Mouse (Mus musculus): Measurements from ENCODE around the gene Gm20479. TPM values are rescaled to one million over a fixed set of nuclear protein-coding genes. Genes with fewer than 3 reads are reported as not detected.

Gm20479 gene
- total RNA-seq, 4 experiments from 2014 or later, result not detected

GRCm38 (mm10) chr7:27367976-27368375, 10.8 kb upstream of the Gm20479 start:
- no peak for DNase-seq (ENCODE audit: low spot score)

GRCm38 (mm10) chr7:27366082-27366844, 9.0 kb upstream of the Gm20479 start:
- no peak for DNase-seq (ENCODE audit: low spot score)

DNA sequence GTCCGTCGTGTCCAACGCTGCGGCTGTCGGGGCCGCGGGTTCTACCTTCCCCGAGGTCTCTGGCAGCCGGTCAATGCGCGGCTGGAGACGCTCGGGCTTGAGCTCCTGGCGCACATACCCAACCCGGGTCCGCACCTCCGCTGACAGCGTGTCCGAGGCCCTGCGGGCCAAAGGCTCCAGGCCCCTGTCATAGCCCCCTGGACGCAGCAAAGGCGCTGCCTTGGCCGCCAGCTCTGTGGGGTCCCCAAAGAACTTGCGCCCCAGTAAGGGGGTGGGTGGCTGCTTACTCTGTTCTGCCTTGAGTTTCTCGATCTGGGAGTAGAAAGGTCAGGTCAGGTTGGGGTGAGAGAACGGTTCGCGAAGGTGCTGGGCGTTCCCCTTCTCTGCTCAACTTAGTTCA, 7.2 kb upstream of the Gm20479 start:
- DNase-seq (ENCODE audit: low spot score), result no peak

DNA sequence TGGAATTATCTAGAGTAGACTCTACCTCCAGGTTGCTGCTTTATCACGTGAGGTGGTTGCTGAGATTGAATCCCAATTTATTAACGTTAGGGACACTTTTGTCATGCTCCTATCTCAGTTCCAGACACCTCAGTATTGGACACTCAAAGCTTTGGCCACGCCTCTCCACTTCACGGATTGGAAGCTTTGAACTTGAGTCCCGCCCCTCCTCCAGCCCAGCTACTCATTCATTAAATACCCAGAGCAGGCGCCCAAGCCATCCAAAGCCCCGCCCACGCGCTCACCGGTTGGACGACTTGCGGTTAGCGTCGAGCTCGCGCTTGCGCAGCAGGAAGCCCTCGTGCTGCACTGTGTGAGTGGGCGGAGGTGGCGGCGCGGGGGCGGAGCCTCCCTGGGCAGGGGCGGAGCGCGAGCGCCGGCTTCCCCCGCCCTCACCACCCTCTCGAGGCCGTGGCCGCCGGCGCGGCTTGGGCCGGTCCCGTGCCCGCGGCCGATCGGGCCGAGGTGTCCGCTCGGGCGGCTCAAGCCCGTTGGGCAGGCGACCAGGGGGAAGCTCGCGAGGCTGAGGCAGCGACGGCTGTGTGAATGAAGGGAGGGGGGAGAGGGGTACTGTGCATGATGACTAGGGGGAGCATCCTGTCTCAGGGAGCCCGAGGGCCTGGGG, 4.2 kb upstream of the Gm20479 start:
- peak; percentile 98 for DNase-seq (ENCODE audit: low spot score)

DNA sequence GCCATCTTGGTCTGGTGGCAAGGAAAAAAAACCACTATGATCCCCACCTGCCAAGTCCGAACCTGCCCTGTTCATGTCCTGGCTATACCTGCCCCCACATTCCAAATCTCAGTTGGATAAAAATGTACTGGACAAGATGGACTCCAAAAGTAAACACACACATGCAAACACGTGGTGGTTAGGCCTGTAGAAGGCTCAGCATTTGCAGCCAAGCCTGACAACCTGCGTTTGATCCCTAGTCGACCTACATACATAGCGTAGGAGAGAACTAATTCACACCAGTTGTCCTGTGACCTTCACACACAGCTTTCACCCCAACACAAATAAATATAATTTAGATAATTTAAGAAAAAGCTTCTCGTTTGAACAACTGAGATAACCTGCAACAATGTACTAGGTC, 3.5 kb upstream of the Gm20479 start:
- no peak for DNase-seq (ENCODE audit: low spot score)

DNA sequence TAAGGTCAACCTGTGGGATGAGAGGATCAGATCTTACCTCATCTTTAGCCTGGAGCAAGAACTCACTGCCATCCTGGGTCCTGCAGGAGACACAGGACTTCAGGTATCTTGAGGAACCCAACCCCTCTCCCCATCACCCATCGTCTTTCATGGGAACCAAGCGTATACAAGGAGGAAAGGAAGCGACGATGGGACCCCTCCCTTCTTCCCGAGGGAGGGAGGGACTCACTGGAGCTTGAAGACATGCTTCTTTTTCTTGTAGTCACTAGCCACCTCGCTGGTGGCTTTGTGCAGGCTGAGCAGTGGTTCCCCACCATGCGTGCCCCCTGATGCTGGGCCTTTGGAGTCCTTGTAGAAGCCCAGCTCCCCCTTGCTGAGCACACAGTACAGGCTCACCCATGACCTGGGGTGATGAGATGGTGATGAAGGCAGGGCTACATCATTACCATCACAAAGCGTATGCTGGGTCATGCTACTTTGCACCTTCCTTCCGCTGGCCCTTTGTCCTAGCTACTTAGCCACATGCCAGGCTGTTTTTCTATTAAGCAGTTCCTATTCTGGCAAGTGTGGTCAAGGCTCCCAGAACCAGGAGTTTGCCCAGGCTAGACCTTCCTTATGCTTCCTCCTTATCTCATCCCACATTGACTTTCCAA, 2.6 kb upstream of the Gm20479 start:
- DNase-seq (ENCODE audit: low spot score), result no peak

DNA sequence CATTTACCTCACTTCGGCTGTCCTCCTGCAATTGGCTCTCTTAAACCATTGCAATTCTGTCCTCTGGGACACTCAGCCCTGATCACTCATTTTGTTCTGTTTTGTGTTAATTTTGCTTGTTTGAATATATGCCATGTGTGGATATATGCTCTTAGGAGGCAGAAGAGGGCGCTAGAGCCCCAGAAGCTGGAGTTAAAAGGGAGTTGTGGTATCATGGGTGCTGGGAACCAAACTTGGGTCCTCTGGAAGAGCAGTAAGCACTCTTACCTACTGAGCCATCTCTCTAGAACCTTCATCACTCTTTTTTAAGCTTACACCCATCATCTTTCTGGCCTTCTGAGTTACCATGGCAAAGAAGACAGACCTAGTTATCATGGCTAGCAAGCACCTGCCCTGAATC, 1.9 kb upstream of the Gm20479 start:
- no peak for DNase-seq (ENCODE audit: low spot score)

DNA sequence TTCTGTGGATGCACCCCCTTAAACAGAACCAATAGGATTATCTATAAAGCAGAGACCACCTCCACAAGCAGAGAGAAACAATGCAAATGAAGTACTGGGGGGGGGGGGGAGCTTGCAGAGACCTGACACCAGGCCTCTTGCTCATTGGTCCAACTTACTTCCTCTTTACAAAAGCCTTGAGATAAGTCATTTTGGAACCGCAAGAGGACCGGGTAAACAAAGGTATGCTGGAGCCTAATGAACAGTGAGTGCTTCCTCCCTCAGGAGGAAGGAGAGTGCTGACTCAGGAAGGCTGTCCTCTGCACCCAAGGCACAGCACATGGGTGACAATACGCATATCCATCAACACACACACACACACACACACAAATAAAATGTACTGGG, 368 bp upstream of the Gm20479 start:
- DNase-seq (ENCODE audit: low spot score), result no peak

DNA sequence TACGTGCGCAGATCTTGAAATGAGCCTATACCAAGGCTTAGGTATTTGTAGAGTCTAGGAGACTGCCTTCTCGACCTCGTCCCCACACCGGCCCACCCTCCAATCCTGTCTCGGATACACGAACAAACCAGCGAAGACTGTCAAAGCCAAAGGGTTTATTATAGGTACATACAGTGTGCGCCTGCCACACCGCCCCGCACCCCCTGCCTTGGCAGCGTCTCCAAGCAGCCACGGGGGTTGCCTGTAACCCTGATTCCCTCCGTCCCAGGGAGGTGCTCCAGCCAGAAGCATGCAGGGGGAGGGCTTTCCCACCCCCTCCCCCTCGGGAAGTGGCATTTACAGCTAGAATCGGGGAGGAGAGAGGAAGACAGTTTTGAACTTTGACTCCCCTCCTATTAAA, 971 bp downstream of the Gm20479 start:
- DNase-seq (ENCODE audit: low spot score), result peak; percentile 7

DNA sequence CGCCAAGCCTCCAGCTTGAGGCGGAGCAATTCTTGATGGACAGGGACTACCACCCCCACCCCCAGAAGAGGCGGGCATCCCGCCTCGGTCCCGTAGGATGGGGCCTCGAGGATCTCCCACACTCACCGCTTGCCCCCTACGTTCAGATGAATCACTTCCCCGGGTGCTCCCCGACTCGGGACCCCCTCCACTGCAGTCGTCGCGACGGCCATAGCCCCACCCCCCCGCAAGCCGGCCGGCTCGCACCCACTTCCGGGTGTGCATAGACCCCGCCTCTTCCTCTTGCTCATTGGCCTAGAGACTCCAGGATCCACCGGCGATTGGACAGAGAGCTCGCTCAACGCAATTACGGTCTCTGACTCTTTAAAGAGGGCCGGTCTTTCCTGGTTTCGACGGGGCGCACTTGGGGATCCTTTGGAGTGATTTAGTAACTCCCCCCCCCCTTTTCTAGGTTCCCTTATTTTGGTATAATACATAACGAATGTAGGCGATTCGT, 1.4 kb downstream of the Gm20479 start, which contains the start of gene Shkbp1:
Gene Shkbp1, minus strand, starts transcription at position 275 of the 496 bp plus-strand sequence.
- DNase-seq (ENCODE audit: low spot score), result peak; percentile 90

GRCm38 (mm10) chr7:27355261-27355660, 2.0 kb downstream of the Gm20479 start:
- no peak for DNase-seq (ENCODE audit: low spot score)

- no peak for DNase-seq (ENCODE audit: low spot score)
Observed at GRCm38 (mm10) chr7:27354783-27355182, 2.4 kb downstream of the Gm20479 start.

DNA sequence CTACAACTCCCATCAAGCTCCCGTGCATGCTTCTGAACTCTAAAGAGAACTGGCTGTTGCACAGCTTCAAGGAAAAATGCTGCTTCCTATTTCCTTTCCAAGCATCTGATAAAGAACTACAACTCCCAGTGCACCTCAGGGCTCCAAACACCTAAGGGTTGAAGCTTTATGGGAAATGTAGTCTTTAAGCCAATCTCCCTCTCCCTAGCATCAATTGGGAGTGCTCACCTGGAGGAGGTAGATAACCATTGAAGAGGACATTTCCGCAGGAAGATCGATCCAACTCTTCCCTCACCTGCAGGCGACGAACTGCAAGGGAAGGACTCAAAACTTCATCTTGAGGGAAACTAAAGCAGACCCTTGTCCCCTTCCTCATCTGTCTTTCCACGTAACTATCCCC, 3.1 kb downstream of the Gm20479 start:
- DNase-seq (ENCODE audit: low spot score), result peak; percentile 63

- DNase-seq (ENCODE audit: low spot score), result no peak
Observed at GRCm38 (mm10) chr7:27345444-27345843, 11.8 kb downstream of the Gm20479 start.

DNA sequence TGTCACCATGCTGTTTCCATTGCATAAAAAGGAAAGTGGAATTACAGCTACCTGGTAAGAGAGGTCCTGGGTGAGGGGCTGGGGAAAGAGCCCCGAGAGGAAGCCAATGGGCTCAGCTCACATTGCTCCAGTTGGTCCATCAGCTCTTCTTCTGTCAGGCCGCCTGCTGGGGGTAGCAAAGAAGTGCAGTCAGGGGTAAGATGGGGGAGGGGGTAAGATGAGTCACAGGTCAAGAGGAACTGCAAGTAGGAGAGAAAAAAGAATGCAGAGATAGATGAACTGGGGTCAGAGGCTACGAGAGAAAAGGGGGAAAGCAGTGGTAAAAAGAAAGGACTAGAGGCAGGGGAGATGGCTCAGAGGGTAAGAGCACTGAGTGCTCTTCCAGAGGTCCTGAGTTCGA, 14.6 kb downstream of the Gm20479 start:
- no peak for DNase-seq (ENCODE audit: low spot score)

GRCm38 (mm10) chr7:27339519-27339918, 17.7 kb downstream of the Gm20479 start:
- no peak for DNase-seq (ENCODE audit: low spot score)

DNA sequence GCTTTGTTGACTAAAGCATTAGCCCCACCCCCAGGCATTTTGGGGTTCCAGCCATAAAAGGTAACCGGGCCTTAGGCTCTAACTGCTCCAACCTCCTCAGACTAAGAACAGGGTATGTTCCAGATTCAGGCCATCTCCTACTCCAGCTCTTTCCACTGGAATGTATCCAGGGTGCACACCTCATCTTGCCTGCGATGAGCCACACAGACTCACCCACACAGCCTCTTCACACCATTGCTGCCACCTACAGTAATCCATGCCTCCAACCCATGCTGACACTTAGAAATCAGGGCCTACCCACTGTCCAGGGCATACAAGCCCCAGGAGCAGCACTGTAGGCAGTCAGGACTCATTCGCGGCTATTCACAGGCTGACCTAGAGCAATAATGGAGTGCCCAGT, 18.1 kb downstream of the Gm20479 start:
- DNase-seq (ENCODE audit: low spot score), result no peak

GRCm38 (mm10) chr7:27337175-27337853, 19.9 kb downstream of the Gm20479 start, which contains the start of gene Ltbp4:
TSS of gene Ltbp4 (minus strand) at chr7:27337692.
- no peak for DNase-seq (ENCODE audit: low spot score)

DNA sequence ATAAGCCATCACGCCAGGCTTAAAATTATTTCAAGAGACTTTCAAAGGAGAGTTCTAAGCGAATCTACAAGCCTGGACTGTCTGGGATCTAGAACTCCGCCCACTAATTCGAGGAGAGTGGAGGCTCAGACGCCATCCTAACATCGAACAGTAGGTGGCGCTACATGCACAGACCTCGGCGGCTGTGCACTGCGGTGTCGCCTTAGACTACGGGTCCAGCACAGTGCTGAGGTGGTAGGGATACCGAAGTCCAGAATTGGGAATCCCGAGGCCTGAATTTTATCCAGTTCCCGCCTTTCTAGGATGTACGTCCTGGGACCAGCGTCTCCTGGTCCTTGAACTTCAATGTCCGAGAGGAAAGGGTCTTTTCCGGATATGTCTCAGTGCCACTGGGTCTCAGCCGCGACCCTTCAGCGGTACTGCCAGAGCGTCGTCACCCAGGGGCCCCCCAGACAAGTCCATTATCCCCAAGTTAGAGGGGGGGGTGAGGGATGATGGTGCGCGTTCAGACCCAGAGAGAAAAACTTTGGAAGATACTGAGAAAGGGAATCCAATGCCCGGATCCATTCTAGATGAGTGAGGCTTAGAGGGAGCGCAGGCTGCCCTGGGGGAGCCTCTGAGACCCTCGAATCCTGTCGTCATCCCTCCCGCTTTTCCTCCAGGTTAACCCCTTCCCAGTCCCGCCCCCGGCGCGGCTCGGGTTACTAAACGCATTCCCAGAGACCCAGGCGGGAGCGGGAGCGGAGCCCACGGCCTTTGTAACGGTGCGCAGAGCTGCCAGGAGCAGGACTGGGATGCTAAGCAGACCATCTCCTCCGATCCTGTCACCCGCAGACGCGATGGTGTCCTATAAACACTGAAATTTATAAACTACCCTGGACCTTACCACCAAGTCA, 21.0 kb downstream of the Gm20479 start:
- peak; percentile 93 for DNase-seq (ENCODE audit: low spot score)

DNA sequence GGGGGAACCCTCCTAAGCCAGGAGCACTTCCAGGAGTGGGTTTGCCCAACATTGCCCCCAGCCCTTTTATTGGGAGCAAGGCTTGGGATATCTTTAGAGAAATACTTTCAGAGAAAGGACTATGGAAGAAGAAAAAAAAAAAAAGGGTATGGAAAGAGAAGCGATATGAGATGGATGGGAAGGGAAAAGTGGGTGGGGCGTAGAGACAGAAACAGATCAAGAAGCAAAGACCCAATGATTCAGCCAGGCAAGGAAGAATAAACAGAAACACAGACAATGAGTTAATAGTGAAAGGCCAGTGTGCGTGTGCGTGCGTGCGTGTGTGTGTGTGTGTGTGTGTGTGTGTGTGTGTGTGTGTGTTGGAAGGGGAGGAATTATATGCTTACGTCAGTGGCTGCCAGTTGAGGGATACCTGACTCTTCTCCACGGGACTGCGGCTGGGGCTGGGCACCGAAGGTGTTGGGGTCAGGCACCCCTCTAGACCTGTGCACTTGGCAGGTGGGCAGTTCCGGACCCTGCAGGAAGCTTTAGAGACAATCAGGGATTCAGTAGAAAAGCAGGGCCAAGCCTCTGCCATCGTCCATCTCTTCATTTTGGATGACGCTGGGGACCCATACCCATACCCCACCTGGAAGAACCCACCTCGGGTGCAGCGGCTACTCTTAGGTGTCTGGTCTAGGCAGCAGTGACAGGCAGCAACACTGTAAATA, 22.1 kb downstream of the Gm20479 start:
- no peak for DNase-seq (ENCODE audit: low spot score)
